Mouse (Mus musculus) spleen, adult 2 months (tissue): ENCODE data around the gene Tgif2.

ENCODE experiments used
- CTCF ChIP-seq: fragments of 200-500 bp; IDR thresholded peaks from 2 replicates; pipeline ENCODE4 v1.5.1; 2011; ENCODE audit warnings: mild to moderate bottlenecking, inconsistent platforms; ENCODE audit not compliant: insufficient read depth, insufficient read length, insufficient replicate concordance; ENCODE audit errors: extremely low read depth
- POLR2A ChIP-seq: fragments of 200-500 bp; IDR thresholded peaks from 2 replicates; pipeline ENCODE4 v1.6.1; 2011; ENCODE audit warnings: low read depth, low read length, inconsistent platforms

GRCm38 (mm10) chr2:156898374-156898773 is 58.6 kb downstream of the Tgif2 start:
- TF ChIP-seq POLR2A (no peak), CTCF (no peak)
